Mouse (Mus musculus): ENCODE measurements around the gene Foxj1. TPM values are rescaled to one million over a fixed set of nuclear protein-coding genes. Genes with fewer than 3 reads are reported as not detected.
"Not testable (repeated sequence)": the region's sequence is repeated elsewhere in the genome, so short reads cannot be mapped to it uniquely, and the experiment has no call there.

The Foxj1 gene
- polyA plus RNA-seq (2014; fragmentation: Nextera tagmentation; extraction: Ambion mirVana) = 0.17 and 0.34 TPM in 2 replicates

DNA sequence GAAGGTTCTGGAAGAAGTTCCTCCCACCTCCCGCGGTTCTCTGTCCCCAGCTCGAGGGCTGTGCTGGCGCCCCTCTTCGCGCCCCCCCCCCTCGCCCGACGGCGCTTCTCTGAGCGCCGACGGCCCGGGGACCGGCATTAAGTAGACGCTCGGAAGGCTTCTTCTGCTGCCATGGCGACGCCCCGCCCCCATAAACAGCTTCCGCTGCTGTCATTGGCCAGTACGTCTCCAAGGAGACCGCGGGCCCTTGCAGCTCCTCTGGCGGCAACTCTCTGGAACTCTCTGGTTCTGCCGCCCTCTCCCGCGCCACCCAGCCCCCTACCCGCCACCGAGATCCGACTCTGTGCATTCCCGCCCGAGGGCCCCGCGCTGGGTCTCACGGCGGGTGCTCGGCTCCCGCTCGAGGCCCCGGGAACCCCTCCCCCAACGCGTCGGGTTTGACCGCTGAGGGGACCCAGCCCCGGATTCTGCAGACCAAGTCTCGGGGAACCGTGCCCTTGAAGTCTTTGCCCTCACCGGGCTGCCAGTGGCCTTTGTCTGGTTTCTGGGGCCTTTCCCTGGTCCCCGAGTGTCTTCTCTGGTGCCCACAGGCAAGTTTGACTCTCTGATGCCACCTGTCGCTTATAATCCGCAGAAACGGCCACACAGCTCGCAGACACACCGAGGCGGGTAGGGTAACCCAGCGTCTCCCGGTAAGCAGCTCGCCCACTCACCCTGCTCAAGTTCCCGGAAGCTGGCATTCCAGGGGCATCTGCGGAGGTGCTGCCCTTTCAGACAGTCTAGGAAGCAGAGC lies at the start of gene Foxj1:
Foxj1 (minus strand) TSS at position 156 of the 793 bp plus-strand sequence.
- 0% methylated on average over 59 of the region's 61 CpGs for WGBS
- H3K4me3 ChIP-seq (ENCODE audit: low read depth, low read length) = peak within 1 kb of the TSS; percentile 54
- peaks cover 28% of the 10 kb centered on the region for H3K4me1 ChIP-seq (ENCODE audit: control insufficient read depth, insufficient read depth, low read length)
- H3K4me2 ChIP-seq (replicated peaks; ENCODE audit: low read depth, low read length) = peak within 1 kb of the TSS; percentile 96
- peak; percentile 87 for ATAC-seq (ENCODE audit: insufficient number of reproducible peaks, insufficient read depth, low FRiP score, low read depth)
- peak within 1 kb of the TSS; percentile 28; the same call in 1 of the 2 replicates for H3K9ac ChIP-seq (replicated peaks; ENCODE audit: low read depth, low read length)
- H3K27me3 ChIP-seq (ENCODE audit: control insufficient read depth, insufficient read depth, low read length) = peaks cover 18% of the 10 kb centered on the region
- H3K27ac ChIP-seq (ENCODE audit: low read length) = no peak within 1 kb of the TSS
- no peaks in the 10 kb centered on the region for H3K9me3 ChIP-seq (ENCODE audit: control insufficient read depth, low read depth, low read length)
- H3K36me3 ChIP-seq (ENCODE audit: control insufficient read depth, insufficient read depth, low read length) = no peaks in the 10 kb centered on the region

DNA sequence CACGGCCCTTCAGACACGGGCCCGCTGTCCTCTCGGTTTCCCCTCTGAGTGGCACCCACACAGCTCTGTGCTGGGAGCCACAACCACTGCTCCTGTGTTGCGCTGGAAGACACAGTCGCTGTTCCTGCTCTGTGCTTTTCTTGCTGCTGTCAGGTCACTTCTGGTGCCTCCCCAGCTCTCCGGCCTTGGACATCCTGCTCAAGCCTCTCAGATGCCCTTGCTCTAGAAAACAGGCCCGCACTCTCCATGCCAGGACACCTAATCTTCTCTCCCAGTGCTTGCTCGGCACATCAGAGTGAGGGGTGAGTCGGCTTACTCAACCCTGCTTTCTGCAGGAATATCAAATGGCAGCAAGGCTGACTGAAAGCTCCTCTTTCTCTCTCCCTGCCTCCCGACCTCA lies 49.0 kb upstream of the Foxj1 start:
- H3K9ac ChIP-seq (replicated peaks; ENCODE audit: low read depth, low read length) = no peak overlapping the region
- H3K27ac ChIP-seq (ENCODE audit: low read length) = no peak overlapping the region
- H3K9me3 ChIP-seq (ENCODE audit: control insufficient read depth, low read depth, low read length) = no peaks in the 10 kb centered on the region
- 82% methylated on average over 11 of the region's 11 CpGs for WGBS
- peaks cover 11% of the 10 kb centered on the region for H3K4me1 ChIP-seq (ENCODE audit: control insufficient read depth, insufficient read depth, low read length)
- no peak overlapping the region for H3K4me3 ChIP-seq (ENCODE audit: low read depth, low read length)
- H3K36me3 ChIP-seq (ENCODE audit: control insufficient read depth, insufficient read depth, low read length) = no peaks in the 10 kb centered on the region
- H3K27me3 ChIP-seq (ENCODE audit: control insufficient read depth, insufficient read depth, low read length) = no peaks in the 10 kb centered on the region
- no peak for ATAC-seq (ENCODE audit: insufficient number of reproducible peaks, insufficient read depth, low FRiP score, low read depth)
- no peak overlapping the region for H3K4me2 ChIP-seq (replicated peaks; ENCODE audit: low read depth, low read length)

DNA sequence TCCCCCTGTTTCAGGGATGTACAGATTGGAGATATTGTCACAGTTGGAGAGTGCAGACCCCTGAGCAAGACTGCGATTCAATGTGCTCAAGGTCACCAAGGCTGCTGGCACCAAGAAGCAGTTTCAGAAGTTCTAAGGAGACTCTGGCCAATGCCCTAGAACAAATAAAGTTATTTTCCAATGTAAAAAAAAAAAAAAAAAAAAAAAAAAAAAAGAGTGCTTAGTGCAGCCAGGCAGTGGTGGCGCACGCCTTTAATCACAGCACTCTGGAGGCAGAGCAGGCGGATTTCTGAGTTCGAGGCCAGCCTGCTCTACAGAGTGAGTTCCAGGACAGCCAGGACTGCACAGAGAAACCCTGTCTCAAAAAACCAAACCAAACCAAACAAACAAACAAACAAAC lies 47.9 kb upstream of the Foxj1 start:
- H3K27me3 ChIP-seq (ENCODE audit: control insufficient read depth, insufficient read depth, low read length); H3K9me3 ChIP-seq (ENCODE audit: control insufficient read depth, low read depth, low read length); H3K36me3 ChIP-seq (ENCODE audit: control insufficient read depth, insufficient read depth, low read length); H3K27ac ChIP-seq (ENCODE audit: low read length); H3K4me2 ChIP-seq (replicated peaks; ENCODE audit: low read depth, low read length); H3K4me3 ChIP-seq (ENCODE audit: low read depth, low read length); ATAC-seq (ENCODE audit: insufficient number of reproducible peaks, insufficient read depth, low FRiP score, low read depth); H3K9ac ChIP-seq (replicated peaks; ENCODE audit: low read depth, low read length): not testable (repeated sequence)
- WGBS = 90% methylated on average over 5 of the region's 5 CpGs
- H3K4me1 ChIP-seq (ENCODE audit: control insufficient read depth, insufficient read depth, low read length) = peaks cover 11% of the 10 kb centered on the region

DNA sequence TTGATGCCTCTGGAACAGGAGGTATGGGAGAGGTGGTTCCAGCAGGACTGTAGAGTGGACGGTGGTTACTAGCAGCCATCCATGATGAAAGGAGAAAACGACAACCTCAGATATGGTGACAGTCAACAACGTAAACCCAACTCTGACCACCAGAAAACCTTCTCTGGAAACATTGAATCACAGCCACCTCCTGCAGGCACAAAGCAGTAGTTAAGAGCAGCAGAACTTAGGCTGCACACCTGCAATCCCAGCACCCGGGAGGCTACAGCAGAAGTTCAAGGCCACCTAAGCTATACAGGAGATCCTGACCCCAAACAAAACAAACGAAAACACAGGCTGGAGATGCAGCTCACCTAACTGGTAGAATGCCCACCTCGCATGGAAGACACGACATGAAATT lies 45.6 kb upstream of the Foxj1 start:
- Histone ChIP-seq H3K27me3 (ENCODE audit: control insufficient read depth, insufficient read depth, low read length) (no peaks in the 10 kb centered on the region), H3K4me2 (replicated peaks; ENCODE audit: low read depth, low read length) (no peak overlapping the region), H3K9ac (replicated peaks; ENCODE audit: low read depth, low read length) (no peak overlapping the region), H3K27ac (ENCODE audit: low read length) (no peak overlapping the region), H3K36me3 (ENCODE audit: control insufficient read depth, insufficient read depth, low read length) (no peaks in the 10 kb centered on the region), H3K4me3 (ENCODE audit: low read depth, low read length) (no peak overlapping the region), H3K4me1 (ENCODE audit: control insufficient read depth, insufficient read depth, low read length) (no peaks in the 10 kb centered on the region), H3K9me3 (ENCODE audit: control insufficient read depth, low read depth, low read length) (no peaks in the 10 kb centered on the region)
- no peak for ATAC-seq (ENCODE audit: insufficient number of reproducible peaks, insufficient read depth, low FRiP score, low read depth)
- 75% methylated on average over 7 of the region's 7 CpGs for WGBS

DNA sequence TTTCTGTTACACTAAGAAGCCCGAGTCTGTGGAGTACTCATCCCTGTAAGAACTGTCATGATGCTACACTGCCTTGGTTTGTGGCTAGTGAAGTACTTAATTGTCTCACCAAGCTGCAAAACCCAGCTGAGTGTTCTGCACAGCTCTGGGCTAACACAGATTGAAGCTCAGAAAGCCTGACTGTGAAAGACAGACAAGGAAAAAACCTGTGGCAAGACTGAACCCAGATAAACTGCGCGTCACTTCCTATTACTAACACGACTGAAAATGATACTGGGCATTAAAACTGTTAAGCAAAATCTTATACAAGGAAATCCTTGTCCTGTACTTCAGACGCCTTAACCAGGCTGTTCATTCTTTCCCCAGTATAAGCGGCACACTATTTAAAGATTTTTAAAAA lies 44.3 kb upstream of the Foxj1 start:
- Histone ChIP-seq H3K9ac (replicated peaks; ENCODE audit: low read depth, low read length) (no peak overlapping the region), H3K4me2 (replicated peaks; ENCODE audit: low read depth, low read length) (no peak overlapping the region), H3K36me3 (ENCODE audit: control insufficient read depth, insufficient read depth, low read length) (no peaks in the 10 kb centered on the region), H3K4me3 (ENCODE audit: low read depth, low read length) (no peak overlapping the region), H3K27me3 (ENCODE audit: control insufficient read depth, insufficient read depth, low read length) (no peaks in the 10 kb centered on the region), H3K4me1 (ENCODE audit: control insufficient read depth, insufficient read depth, low read length) (no peaks in the 10 kb centered on the region), H3K27ac (ENCODE audit: low read length) (no peak overlapping the region), H3K9me3 (ENCODE audit: control insufficient read depth, low read depth, low read length) (no peaks in the 10 kb centered on the region)
- WGBS = 82% methylated on average over 6 of the region's 6 CpGs
- ATAC-seq (ENCODE audit: insufficient number of reproducible peaks, insufficient read depth, low FRiP score, low read depth) = no peak

DNA sequence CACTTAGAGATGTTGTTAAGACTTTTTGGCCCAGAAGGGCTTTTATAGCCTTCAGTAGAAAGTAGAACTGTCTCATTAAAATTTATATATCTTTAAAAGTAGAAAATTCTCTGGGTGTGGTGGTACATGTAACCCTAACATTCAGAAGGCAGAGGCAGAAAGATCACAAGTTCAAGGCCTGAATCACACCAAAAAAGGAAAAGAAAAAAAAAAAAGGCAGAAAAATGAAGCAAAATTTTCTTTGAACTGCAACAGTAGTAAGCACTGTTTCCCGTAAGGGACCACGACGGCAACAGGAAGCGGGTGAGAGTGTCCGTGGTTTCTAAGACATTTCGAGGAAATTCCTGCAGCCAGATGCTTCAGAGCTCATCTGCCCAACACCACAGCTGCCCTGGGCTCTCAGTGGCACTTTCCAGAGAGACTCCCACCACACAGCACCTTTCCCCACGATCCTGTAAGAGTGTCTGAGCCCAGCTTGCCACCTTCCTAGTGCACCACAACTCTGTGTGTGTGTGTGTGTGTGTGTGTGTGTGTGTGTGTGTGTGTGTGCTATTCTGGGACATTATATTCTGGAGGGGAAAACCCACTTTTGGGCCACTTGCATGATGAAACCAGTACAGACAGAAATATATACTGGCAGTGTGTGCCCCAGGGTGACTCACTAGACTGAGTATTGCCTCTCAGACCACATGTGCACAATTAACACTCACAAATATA lies 41.9 kb upstream of the Foxj1 start:
- Histone ChIP-seq H3K36me3 (ENCODE audit: control insufficient read depth, insufficient read depth, low read length) (no peaks in the 10 kb centered on the region), H3K4me3 (ENCODE audit: low read depth, low read length) (no peak overlapping the region), H3K27me3 (ENCODE audit: control insufficient read depth, insufficient read depth, low read length) (no peaks in the 10 kb centered on the region), H3K9ac (replicated peaks; ENCODE audit: low read depth, low read length) (no peak overlapping the region), H3K27ac (ENCODE audit: low read length) (no peak overlapping the region), H3K4me1 (ENCODE audit: control insufficient read depth, insufficient read depth, low read length) (no peaks in the 10 kb centered on the region), H3K4me2 (replicated peaks; ENCODE audit: low read depth, low read length) (no peak overlapping the region), H3K9me3 (ENCODE audit: control insufficient read depth, low read depth, low read length) (no peaks in the 10 kb centered on the region)
- ATAC-seq (ENCODE audit: insufficient number of reproducible peaks, insufficient read depth, low FRiP score, low read depth) = no peak
- WGBS = 70% methylated on average over 7 of the region's 7 CpGs

DNA sequence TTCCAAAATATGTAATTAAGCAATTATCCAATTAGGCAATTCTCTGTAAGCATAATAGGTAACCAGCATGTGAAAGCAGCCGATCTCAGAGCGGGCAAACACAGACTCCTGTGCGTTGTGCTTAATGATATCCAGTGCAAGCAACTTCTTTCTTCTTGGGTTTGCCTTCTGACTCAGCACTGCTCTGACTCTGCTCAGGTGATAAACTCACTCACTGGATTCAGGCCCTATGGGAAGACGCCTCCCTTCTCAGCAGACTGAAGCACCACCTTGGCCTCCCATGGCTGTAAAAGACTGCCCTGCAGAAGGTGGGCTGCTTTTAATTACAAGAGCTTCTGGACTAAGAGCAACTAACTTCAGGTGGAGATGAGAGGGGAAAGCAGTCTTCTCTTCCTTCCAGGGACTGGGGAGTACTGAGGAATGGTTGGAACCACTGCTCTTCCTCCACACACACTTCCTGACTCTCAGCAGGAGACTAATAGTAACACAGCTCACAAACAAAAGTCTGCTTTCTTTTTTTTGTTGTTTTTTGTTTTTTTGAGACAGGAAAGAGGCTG lies 36.8 kb upstream of the Foxj1 start:
- ATAC-seq (ENCODE audit: insufficient number of reproducible peaks, insufficient read depth, low FRiP score, low read depth) = no peak
- Histone ChIP-seq H3K4me3 (ENCODE audit: low read depth, low read length) (no peak overlapping the region), H3K4me2 (replicated peaks; ENCODE audit: low read depth, low read length) (no peak overlapping the region), H3K9ac (replicated peaks; ENCODE audit: low read depth, low read length) (no peak overlapping the region), H3K27me3 (ENCODE audit: control insufficient read depth, insufficient read depth, low read length) (no peaks in the 10 kb centered on the region), H3K36me3 (ENCODE audit: control insufficient read depth, insufficient read depth, low read length) (no peaks in the 10 kb centered on the region), H3K27ac (ENCODE audit: low read length) (no peak overlapping the region), H3K9me3 (ENCODE audit: control insufficient read depth, low read depth, low read length) (no peaks in the 10 kb centered on the region), H3K4me1 (ENCODE audit: control insufficient read depth, insufficient read depth, low read length) (no peaks in the 10 kb centered on the region)
- 70% methylated on average over 4 of the region's 4 CpGs for WGBS

DNA sequence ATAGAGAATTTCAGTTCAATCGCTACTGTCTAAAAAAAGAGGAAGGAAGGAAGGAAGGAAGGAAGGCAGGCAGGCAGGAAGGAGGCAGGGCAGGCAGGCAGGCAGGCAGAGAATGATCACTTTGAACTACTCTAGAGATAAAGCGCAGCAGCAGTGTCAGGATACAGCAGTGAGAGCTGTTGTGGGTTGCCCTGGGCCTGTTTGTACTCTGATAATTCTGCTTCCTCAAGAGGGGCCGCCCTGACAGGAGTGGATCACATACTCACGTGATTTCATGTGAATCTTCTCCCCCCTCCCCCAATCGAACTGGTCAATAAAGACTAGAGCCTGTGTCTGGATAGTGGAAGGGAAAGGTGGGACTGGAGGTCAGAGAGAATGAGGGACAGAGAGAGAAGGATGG lies 34.4 kb upstream of the Foxj1 start:
- 55% methylated on average over 5 of the region's 5 CpGs for WGBS

More for the DNA sequence above, 34.4 kb upstream of the Foxj1 start:
- Histone ChIP-seq H3K4me1 (ENCODE audit: control insufficient read depth, insufficient read depth, low read length) (no peaks in the 10 kb centered on the region), H3K36me3 (ENCODE audit: control insufficient read depth, insufficient read depth, low read length) (no peaks in the 10 kb centered on the region), H3K9ac (replicated peaks; ENCODE audit: low read depth, low read length) (no peak overlapping the region), H3K27me3 (ENCODE audit: control insufficient read depth, insufficient read depth, low read length) (no peaks in the 10 kb centered on the region), H3K27ac (ENCODE audit: low read length) (no peak overlapping the region), H3K4me2 (replicated peaks; ENCODE audit: low read depth, low read length) (no peak overlapping the region), H3K9me3 (ENCODE audit: control insufficient read depth, low read depth, low read length) (no peaks in the 10 kb centered on the region), H3K4me3 (ENCODE audit: low read depth, low read length) (no peak overlapping the region)
- no peak for ATAC-seq (ENCODE audit: insufficient number of reproducible peaks, insufficient read depth, low FRiP score, low read depth)
